Mouse (Mus musculus): ENCODE data around the gene Nsmce4a. TPM values are rescaled to one million over a fixed set of nuclear protein-coding genes. Genes with fewer than 3 reads are reported as not detected.

The Nsmce4a gene
- polyA plus RNA-seq, 1 experiment from 2014 or later = 239 TPM

GRCm38 (mm10) chr7:130547635-130548175 lies 25.2 kb downstream of the Nsmce4a start:
- DNase-seq (ENCODE audit: low spot score, missing footprints) = peak; percentile 60
- H3K4me3 ChIP-seq (ENCODE audit: low read depth, low read length) = peak overlapping the region; percentile 85; the same call in 1 of the 2 replicates
- no peak overlapping the region for H3K27ac ChIP-seq (ENCODE audit: low read depth, low read length)

DNA sequence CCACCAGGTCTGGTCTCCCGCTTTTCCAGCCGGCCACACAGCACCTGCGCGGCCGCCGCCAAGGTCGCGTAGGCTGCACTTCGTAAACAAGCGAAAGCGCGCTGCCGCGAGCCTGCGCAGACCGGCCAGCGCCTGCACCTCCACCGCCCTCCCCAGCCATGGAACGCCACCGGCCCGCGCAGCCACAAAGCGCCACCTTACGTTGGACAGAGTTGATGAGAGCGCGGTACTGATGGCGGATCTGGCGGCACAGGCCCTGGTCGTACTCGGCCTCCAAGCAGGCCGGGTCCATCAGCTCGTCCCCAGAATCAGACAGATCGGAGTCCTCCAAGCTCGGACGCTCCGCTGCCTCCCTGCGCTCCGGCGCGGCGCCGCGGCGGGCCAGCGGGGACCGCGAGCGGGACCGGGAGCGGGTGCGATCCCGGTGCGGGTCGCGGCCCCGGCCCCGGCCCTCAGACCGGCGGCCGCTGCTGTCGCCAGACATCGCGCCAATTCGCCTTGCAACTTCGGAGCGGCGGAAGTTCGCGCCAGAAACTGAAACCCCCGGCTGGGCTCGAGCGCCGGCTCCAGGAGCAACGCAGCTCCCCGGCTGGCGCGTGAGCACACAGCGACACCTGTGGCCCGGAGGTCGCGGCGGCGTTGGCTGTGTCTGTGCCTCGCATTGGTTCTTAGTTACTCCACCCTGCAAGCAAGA lies 26.0 kb downstream of the Nsmce4a start:
- peak overlapping the region; percentile 85 for H3K4me3 ChIP-seq (ENCODE audit: low read depth, low read length)
- peak overlapping the region; percentile 92 for H3K4me2 ChIP-seq
- under 1% methylated on average over 84 of the region's 84 CpGs for WGBS
- peaks cover 15% of the 10 kb centered on the region; the same call in 1 of the 2 replicates for H3K36me3 ChIP-seq (ENCODE audit: control insufficient read depth, insufficient read depth, low read length)
- H3K9me3 ChIP-seq (ENCODE audit: control insufficient read depth, low read length) = no peaks in the 10 kb centered on the region
- peaks cover 12% of the 10 kb centered on the region for H3K4me1 ChIP-seq (ENCODE audit: control insufficient read depth, insufficient read depth, low read length)
- peak; percentile 99 for DNase-seq (ENCODE audit: low spot score, missing footprints)
- no peaks in the 10 kb centered on the region for H3K27me3 ChIP-seq (ENCODE audit: control insufficient read depth, insufficient read depth, low read length)
- H3K27ac ChIP-seq (ENCODE audit: low read depth, low read length) = peak overlapping the region; percentile 98
- H3K9ac ChIP-seq (ENCODE audit: low read length) = peak overlapping the region; percentile 97
- ATAC-seq (ENCODE audit: low FRiP score) = peak; percentile 94

More at GRCm38 (mm10) chr7:130547635-130548175, 25.2 kb downstream of the Nsmce4a start:
- Histone ChIP-seq H3K4me2 (no peak overlapping the region), H3K4me1 (ENCODE audit: control insufficient read depth, insufficient read depth, low read length) (peaks cover 12% of the 10 kb centered on the region), H3K27me3 (ENCODE audit: control insufficient read depth, insufficient read depth, low read length) (no peaks in the 10 kb centered on the region), H3K9ac (ENCODE audit: low read length) (no peak overlapping the region; the same call in 1 of the 2 replicates), H3K36me3 (ENCODE audit: control insufficient read depth, insufficient read depth, low read length) (peaks cover 9% of the 10 kb centered on the region; the same call in 1 of the 2 replicates), H3K9me3 (ENCODE audit: control insufficient read depth, low read length) (no peaks in the 10 kb centered on the region)
- no peak for ATAC-seq (ENCODE audit: low FRiP score)
- 88% methylated on average over 12 of the region's 12 CpGs for WGBS

- ATAC-seq (ENCODE audit: low FRiP score) = no peak
- WGBS = 7% methylated on average over 7 of the region's 7 CpGs
- peaks cover 15% of the 10 kb centered on the region; the same call in 1 of the 2 replicates for H3K36me3 ChIP-seq (ENCODE audit: control insufficient read depth, insufficient read depth, low read length)
Measured at GRCm38 (mm10) chr7:130546421-130546790, 26.5 kb downstream of the Nsmce4a start.

GRCm38 (mm10) chr7:130545893-130546292 lies 27.0 kb downstream of the Nsmce4a start:
- Histone ChIP-seq H3K4me1 (ENCODE audit: control insufficient read depth, insufficient read depth, low read length) (peaks cover 12% of the 10 kb centered on the region), H3K4me3 (ENCODE audit: low read depth, low read length) (peak overlapping the region; percentile 85), H3K36me3 (ENCODE audit: control insufficient read depth, insufficient read depth, low read length) (peaks cover 15% of the 10 kb centered on the region; the same call in 1 of the 2 replicates), H3K27me3 (ENCODE audit: control insufficient read depth, insufficient read depth, low read length) (no peaks in the 10 kb centered on the region), H3K27ac (ENCODE audit: low read depth, low read length) (no peak overlapping the region), H3K4me2 (peak overlapping the region; percentile 92), H3K9ac (ENCODE audit: low read length) (peak overlapping the region; percentile 97), H3K9me3 (ENCODE audit: control insufficient read depth, low read length) (no peaks in the 10 kb centered on the region)
- ATAC-seq (ENCODE audit: low FRiP score) (no peak), DNase-seq (ENCODE audit: low spot score, missing footprints) (peak; percentile 84)
- WGBS = 67% methylated on average over 3 of the region's 3 CpGs

More at GRCm38 (mm10) chr7:130546421-130546790, 26.5 kb downstream of the Nsmce4a start:
- H3K4me2 ChIP-seq = peak overlapping the region; percentile 92
- peak overlapping the region; percentile 85 for H3K4me3 ChIP-seq (ENCODE audit: low read depth, low read length)
- peaks cover 12% of the 10 kb centered on the region for H3K4me1 ChIP-seq (ENCODE audit: control insufficient read depth, insufficient read depth, low read length)
- DNase-seq (ENCODE audit: low spot score, missing footprints) = no peak
- no peaks in the 10 kb centered on the region for H3K27me3 ChIP-seq (ENCODE audit: control insufficient read depth, insufficient read depth, low read length)
- peak overlapping the region; percentile 98 for H3K27ac ChIP-seq (ENCODE audit: low read depth, low read length)
- no peaks in the 10 kb centered on the region for H3K9me3 ChIP-seq (ENCODE audit: control insufficient read depth, low read length)
- H3K9ac ChIP-seq (ENCODE audit: low read length) = peak overlapping the region; percentile 97

- peaks cover 15% of the 10 kb centered on the region for H3K36me3 ChIP-seq (ENCODE audit: control insufficient read depth, insufficient read depth, low read length)
- H3K4me3 ChIP-seq (ENCODE audit: low read depth, low read length) = peak overlapping the region; percentile 85; the same call in 1 of the 2 replicates
- ATAC-seq (ENCODE audit: low FRiP score) (no peak), DNase-seq (ENCODE audit: low spot score, missing footprints) (peak; percentile 72)
- 91% methylated on average over 5 of the region's 5 CpGs for WGBS
- peaks cover 12% of the 10 kb centered on the region for H3K4me1 ChIP-seq (ENCODE audit: control insufficient read depth, insufficient read depth, low read length)
- no peaks in the 10 kb centered on the region for H3K9me3 ChIP-seq (ENCODE audit: control insufficient read depth, low read length)
- H3K27ac ChIP-seq (ENCODE audit: low read depth, low read length) = no peak overlapping the region
- no peak overlapping the region for H3K9ac ChIP-seq (ENCODE audit: low read length)
- H3K27me3 ChIP-seq (ENCODE audit: control insufficient read depth, insufficient read depth, low read length) = no peaks in the 10 kb centered on the region
- peak overlapping the region; percentile 92 for H3K4me2 ChIP-seq
Measured at GRCm38 (mm10) chr7:130545401-130545800, 27.5 kb downstream of the Nsmce4a start.

- Histone ChIP-seq H3K9me3 (ENCODE audit: control insufficient read depth, low read length) (no peaks in the 10 kb centered on the region), H3K27me3 (ENCODE audit: control insufficient read depth, insufficient read depth, low read length) (no peaks in the 10 kb centered on the region), H3K27ac (ENCODE audit: low read depth, low read length) (no peak overlapping the region), H3K4me2 (no peak overlapping the region), H3K4me1 (ENCODE audit: control insufficient read depth, insufficient read depth, low read length) (peaks cover 12% of the 10 kb centered on the region), H3K9ac (ENCODE audit: low read length) (no peak overlapping the region), H3K36me3 (ENCODE audit: control insufficient read depth, insufficient read depth, low read length) (peaks cover 22% of the 10 kb centered on the region), H3K4me3 (ENCODE audit: low read depth, low read length) (no peak overlapping the region)
- WGBS = 98% methylated on average over 4 of the region's 4 CpGs
- DNase-seq (ENCODE audit: low spot score, missing footprints) (peak; percentile 49), ATAC-seq (ENCODE audit: low FRiP score) (no peak)
Measured at GRCm38 (mm10) chr7:130543181-130543580, 29.7 kb downstream of the Nsmce4a start.

DNA sequence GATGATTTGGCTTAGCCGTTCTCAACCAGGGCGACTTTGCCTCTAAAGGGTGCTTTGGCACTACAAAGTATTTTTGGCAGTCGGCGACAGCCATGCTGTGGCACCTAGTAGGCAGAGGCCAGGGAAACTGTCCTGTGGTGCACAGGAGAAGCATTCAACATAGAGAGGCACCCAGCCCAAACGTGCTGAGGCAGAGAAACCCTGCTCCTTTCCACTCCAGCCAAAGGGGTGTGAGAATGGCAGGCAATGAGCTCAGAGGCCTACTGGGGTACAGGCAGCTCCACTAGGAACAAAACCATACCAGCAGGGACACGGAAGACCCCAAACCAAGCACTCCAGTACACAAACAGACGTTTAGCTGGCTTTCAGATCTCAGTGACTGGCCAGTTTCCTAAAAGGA lies 32.7 kb downstream of the Nsmce4a start:
- ATAC-seq (ENCODE audit: low FRiP score) = no peak
- no peak overlapping the region for H3K9ac ChIP-seq (ENCODE audit: low read length)
- H3K27ac ChIP-seq (ENCODE audit: low read depth, low read length) = no peak overlapping the region
- H3K27me3 ChIP-seq (ENCODE audit: control insufficient read depth, insufficient read depth, low read length) = no peaks in the 10 kb centered on the region
- no peak overlapping the region for H3K4me2 ChIP-seq
- H3K4me1 ChIP-seq (ENCODE audit: control insufficient read depth, insufficient read depth, low read length) = 0 out of 2 replicates have a peak, but pooled peaks cover 2% of the 10 kb centered on the region
- no peaks in the 10 kb centered on the region for H3K9me3 ChIP-seq (ENCODE audit: control insufficient read depth, low read length)
- H3K36me3 ChIP-seq (ENCODE audit: control insufficient read depth, insufficient read depth, low read length) = peaks cover 26% of the 10 kb centered on the region
- peak; percentile 69 for DNase-seq (ENCODE audit: low spot score, missing footprints)
- 90% methylated on average over 7 of the region's 7 CpGs for WGBS
- H3K4me3 ChIP-seq (ENCODE audit: low read depth, low read length) = no peak overlapping the region

DNA sequence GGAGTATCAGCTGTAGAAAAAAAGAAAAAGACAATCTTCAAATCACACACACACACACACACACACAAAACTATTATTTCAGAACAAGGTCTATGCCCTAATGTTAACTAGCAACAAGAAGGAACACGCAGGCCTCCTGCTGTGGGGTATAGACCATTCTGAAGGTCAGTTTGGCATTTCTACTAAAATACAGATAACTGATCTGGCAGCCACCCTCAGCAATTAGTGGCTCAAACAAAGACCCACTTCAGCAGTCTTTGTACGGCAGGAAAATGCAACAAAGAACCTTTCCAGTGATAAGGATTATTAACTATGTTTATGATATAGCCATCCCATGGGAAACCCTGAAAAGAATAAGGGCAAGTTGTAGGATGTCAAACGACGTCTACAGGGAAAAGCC lies 35.9 kb downstream of the Nsmce4a start:
- DNase-seq (ENCODE audit: low spot score, missing footprints) (peak; percentile 54), ATAC-seq (ENCODE audit: low FRiP score) (no peak)
- Histone ChIP-seq H3K4me2 (no peak overlapping the region), H3K9me3 (ENCODE audit: control insufficient read depth, low read length) (no peaks in the 10 kb centered on the region), H3K4me3 (ENCODE audit: low read depth, low read length) (no peak overlapping the region), H3K4me1 (ENCODE audit: control insufficient read depth, insufficient read depth, low read length) (no peaks in the 10 kb centered on the region), H3K36me3 (ENCODE audit: control insufficient read depth, insufficient read depth, low read length) (peaks cover 14% of the 10 kb centered on the region), H3K27me3 (ENCODE audit: control insufficient read depth, insufficient read depth, low read length) (no peaks in the 10 kb centered on the region), H3K9ac (ENCODE audit: low read length) (no peak overlapping the region), H3K27ac (ENCODE audit: low read depth, low read length) (no peak overlapping the region)
- WGBS = 97% methylated on average over 4 of the region's 4 CpGs

DNA sequence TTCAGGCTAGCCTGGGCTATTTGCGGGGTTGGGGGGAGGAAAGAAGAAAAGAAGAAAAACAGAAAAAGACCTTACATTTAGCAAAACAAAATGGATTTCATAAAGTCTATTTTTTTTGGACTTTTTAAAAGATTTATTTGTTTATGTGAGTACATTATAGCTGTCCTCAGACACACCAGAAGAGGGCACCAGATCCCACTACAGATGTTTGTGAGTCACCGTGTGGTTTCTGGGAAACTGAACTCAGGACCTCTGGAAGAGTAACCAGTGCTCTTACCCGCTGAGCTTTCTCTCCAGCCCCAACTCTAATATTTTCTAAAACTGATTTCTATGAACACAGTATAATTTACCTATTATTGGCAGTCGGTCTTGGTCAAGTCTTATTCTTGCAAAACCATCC lies 37.7 kb downstream of the Nsmce4a start:
- DNase-seq (ENCODE audit: low spot score, missing footprints) = peak; percentile 82
- Histone ChIP-seq H3K27ac (ENCODE audit: low read depth, low read length) (no peak overlapping the region), H3K4me2 (no peak overlapping the region), H3K36me3 (ENCODE audit: control insufficient read depth, insufficient read depth, low read length) (peaks cover 17% of the 10 kb centered on the region), H3K4me3 (ENCODE audit: low read depth, low read length) (no peak overlapping the region), H3K4me1 (ENCODE audit: control insufficient read depth, insufficient read depth, low read length) (no peaks in the 10 kb centered on the region), H3K9me3 (ENCODE audit: control insufficient read depth, low read length) (no peaks in the 10 kb centered on the region), H3K9ac (ENCODE audit: low read length) (no peak overlapping the region), H3K27me3 (ENCODE audit: control insufficient read depth, insufficient read depth, low read length) (no peaks in the 10 kb centered on the region)
- ATAC-seq (ENCODE audit: low FRiP score) = no peak
- WGBS = 88% methylated on average over 4 of the region's 4 CpGs
